Mouse (Mus musculus): ENCODE results near the gene Nrgn. TPM values are rescaled to one million over a fixed set of nuclear protein-coding genes. Genes with fewer than 3 reads are reported as not detected.

Gene Nrgn
- total and polyA plus RNA-seq, 3 experiments = 0.58 to 43.5 TPM; not detected in 1

DNA sequence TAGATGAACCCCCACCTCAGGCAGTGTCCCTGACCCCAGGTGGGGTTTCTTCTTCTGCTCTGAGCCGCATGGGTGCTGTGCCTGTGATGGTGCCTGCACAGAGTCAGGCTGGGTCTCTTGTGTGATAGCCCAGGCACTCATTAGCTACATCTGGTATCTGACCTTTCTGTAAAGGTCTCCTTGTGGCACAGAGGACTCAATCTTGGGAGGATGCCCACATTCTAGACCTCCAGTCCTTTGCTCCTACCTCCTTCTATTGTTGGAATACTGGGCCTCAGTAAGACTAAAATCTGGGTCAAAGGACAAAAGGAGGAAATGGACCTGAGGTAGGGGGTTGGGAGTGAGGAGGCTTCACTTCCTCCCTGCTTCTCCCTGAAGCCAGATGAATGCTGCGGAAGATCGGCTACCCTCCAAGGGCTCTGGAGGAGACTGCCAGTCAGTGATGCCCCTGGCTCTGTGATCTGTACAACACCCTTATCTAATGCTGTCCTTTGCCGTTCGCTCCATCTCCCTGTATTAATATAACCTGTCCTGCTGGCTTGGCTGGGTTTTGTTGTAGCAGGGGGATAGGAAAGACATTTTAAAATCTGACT, 14.9 kb downstream of the Nrgn start:
- Histone ChIP-seq H3K36me3 (ENCODE audit: control insufficient read depth in 1 of 2, insufficient read depth in 2 of 2, low read length in 2 of 2) (no peaks in the 10 kb centered on the region), H3K9me3 (replicated peaks; ENCODE audit: insufficient read depth, low read length) (no peaks in the 10 kb centered on the region), H3K4me3 (ENCODE audit: control insufficient read depth in 1 of 2, insufficient read depth in 1 of 2, low read depth in 2 of 2, low read length in 2 of 2) (no peak overlapping the region), H3K27ac (ENCODE audit: control insufficient read depth, low read depth, low read length) (no peak overlapping the region), H3K4me1 (ENCODE audit: control insufficient read depth in 1 of 2, insufficient read depth in 2 of 2, low read length in 2 of 2) (no peaks in the 10 kb centered on the region), H3K9ac (ENCODE audit: control insufficient read depth, low read depth, low read length, poor library complexity, severe bottlenecking) (no peak overlapping the region), H3K27me3 (ENCODE audit: control insufficient read depth in 1 of 2, insufficient read depth in 2 of 2, low read length in 2 of 2) (no peaks in the 10 kb centered on the region; a peak in 1 of 4 replicates), H3K79me2 (ENCODE audit: control insufficient read depth, insufficient read depth, low read length, poor library complexity) (no peaks in the 10 kb centered on the region)
- no peak for TF ChIP-seq RAD21 (IDR thresholded peaks at IDR 0.05; ENCODE audit: low read depth, low read length)
- TF ChIP-seq TBP (IDR thresholded peaks at IDR 0.05; ENCODE audit: low read depth, low read length) = no peak
- no peak for TF ChIP-seq GATA1 (IDR thresholded peaks at IDR 0.05; ENCODE audit: low read depth, low read length)
- no peak for TF ChIP-seq RCOR1 (IDR thresholded peaks at IDR 0.05; ENCODE audit: low read depth, low read length)
- no peak for TF ChIP-seq E2F4 (IDR thresholded peaks at IDR 0.05; ENCODE audit: borderline replicate concordance, low read depth, low read length)
- no peak for TF ChIP-seq POLR2A (IDR thresholded peaks at IDR 0.05; ENCODE audit: control insufficient read depth in 1 of 2, insufficient read depth in 1 of 2, low read depth in 1 of 2, low read length in 2 of 2, poor library complexity in 1 of 2)
- no peak for DNase-seq (ENCODE audit: low read depth, low spot score)

DNA sequence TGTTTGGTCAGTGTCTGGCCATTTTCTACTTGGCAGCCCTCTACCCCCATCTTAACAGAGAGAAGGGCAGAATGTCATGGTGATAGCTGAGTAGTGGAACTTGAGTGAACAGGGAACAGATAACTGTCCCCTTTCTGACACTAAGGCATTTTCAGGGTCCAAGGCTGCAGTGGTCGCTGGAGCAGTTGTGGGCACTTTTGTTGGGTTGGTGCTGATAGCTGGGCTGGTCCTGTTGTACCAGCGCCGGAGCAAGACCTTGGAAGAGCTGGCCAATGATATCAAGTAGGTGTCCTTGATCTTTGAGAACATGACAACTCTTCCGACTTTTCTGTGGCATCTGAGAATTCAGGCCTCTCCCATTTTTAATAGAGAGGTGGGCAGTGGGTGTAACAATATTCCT, 15.9 kb downstream of the Nrgn start:
- Histone ChIP-seq H3K4me1 (ENCODE audit: control insufficient read depth in 1 of 2, insufficient read depth in 2 of 2, low read length in 2 of 2) (no peaks in the 10 kb centered on the region), H3K27ac (ENCODE audit: control insufficient read depth, low read depth, low read length) (no peak overlapping the region), H3K27me3 (ENCODE audit: control insufficient read depth in 1 of 2, insufficient read depth in 2 of 2, low read length in 2 of 2) (no peaks in the 10 kb centered on the region; a peak in 1 of 4 replicates), H3K9ac (ENCODE audit: control insufficient read depth, low read depth, low read length, poor library complexity, severe bottlenecking) (no peak overlapping the region), H3K79me2 (ENCODE audit: control insufficient read depth, insufficient read depth, low read length, poor library complexity) (no peaks in the 10 kb centered on the region), H3K4me3 (ENCODE audit: control insufficient read depth in 1 of 2, insufficient read depth in 1 of 2, low read depth in 2 of 2, low read length in 2 of 2) (no peak overlapping the region), H3K36me3 (ENCODE audit: control insufficient read depth in 1 of 2, insufficient read depth in 2 of 2, low read length in 2 of 2) (no peaks in the 10 kb centered on the region), H3K9me3 (replicated peaks; ENCODE audit: insufficient read depth, low read length) (no peaks in the 10 kb centered on the region)
- TF ChIP-seq ZMIZ1 (IDR thresholded peaks at IDR 0.05; ENCODE audit: low read depth, low read length) (no peak), RCOR1 (IDR thresholded peaks at IDR 0.05; ENCODE audit: low read depth, low read length) (no peak), CTCF (IDR thresholded peaks at IDR 0.05 in 2 of 3, conservative IDR thresholded peaks at IDR 0.05 in 1 of 3; ENCODE audit: control insufficient read depth in 1 of 3, insufficient read depth in 1 of 3, low read depth in 2 of 3, low read length in 3 of 3, poor library complexity in 1 of 3, severe bottlenecking in 1 of 3) (no peak), NELFE (IDR thresholded peaks at IDR 0.05; ENCODE audit: low read depth, low read length) (no peak), TBP (IDR thresholded peaks at IDR 0.05; ENCODE audit: low read depth, low read length) (no peak), ELF1 (IDR thresholded peaks at IDR 0.05; ENCODE audit: low read depth, low read length) (no peak), POLR2A (IDR thresholded peaks at IDR 0.05; ENCODE audit: control insufficient read depth in 1 of 2, insufficient read depth in 1 of 2, low read depth in 1 of 2, low read length in 2 of 2, poor library complexity in 1 of 2) (no peak)
- no peak for DNase-seq (ENCODE audit: low read depth, low spot score)

DNA sequence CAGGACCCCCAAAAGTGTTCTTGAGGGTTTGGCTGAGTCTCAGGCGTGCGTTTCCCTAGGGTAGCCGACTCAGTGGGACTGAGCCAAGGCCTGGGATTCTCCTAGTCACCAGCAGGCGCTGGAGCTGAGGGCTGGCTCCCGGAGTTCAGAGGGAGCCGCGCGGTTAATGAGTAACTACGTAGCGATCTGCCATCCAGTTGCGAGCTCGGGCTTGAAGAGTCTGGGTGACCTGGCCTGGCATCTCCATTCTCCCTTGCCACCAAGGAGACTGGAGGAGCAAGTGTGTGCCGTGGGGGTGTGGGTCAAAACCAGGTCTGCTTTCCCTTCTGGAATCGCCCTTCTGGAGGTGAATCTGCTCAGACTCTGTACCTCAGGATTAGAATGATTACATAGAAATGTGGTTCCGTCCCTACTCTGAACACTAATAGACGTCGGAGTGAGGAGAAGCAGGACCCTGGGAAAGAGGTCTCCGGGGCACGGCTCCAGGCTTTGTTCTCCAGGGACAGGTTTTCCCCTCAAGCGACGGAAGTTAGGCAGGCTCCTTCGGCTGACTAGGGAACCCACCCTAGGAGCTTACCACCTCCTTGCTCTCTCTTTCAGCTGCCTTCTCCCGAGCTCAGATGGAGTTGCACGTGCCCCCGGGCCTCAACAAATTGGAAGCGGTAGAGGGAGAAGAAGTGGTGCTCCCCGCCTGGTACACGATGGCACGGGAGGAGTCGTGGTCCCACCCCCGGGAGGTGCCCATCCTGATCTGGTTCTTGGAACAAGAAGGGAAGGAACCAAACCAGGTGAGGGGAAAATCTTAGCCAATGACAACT, 21.6 kb downstream of the Nrgn start:
- Histone ChIP-seq H3K9ac (ENCODE audit: control insufficient read depth, low read depth, low read length, poor library complexity, severe bottlenecking) (no peak overlapping the region), H3K4me3 (ENCODE audit: control insufficient read depth in 1 of 2, insufficient read depth in 1 of 2, low read depth in 2 of 2, low read length in 2 of 2) (no peak overlapping the region), H3K36me3 (ENCODE audit: control insufficient read depth in 1 of 2, insufficient read depth in 2 of 2, low read length in 2 of 2) (no peaks in the 10 kb centered on the region; a peak in 1 of 4 replicates), H3K9me3 (replicated peaks; ENCODE audit: insufficient read depth, low read length) (no peaks in the 10 kb centered on the region), H3K27me3 (ENCODE audit: control insufficient read depth in 1 of 2, insufficient read depth in 2 of 2, low read length in 2 of 2) (no peaks in the 10 kb centered on the region; a peak in 1 of 4 replicates), H3K4me1 (ENCODE audit: control insufficient read depth in 1 of 2, insufficient read depth in 2 of 2, low read length in 2 of 2) (peaks cover 0 to 13% of the 10 kb centered on the region in 2 experiments; a peak in 2 of 4 replicates), H3K27ac (ENCODE audit: control insufficient read depth, low read depth, low read length) (no peak overlapping the region), H3K79me2 (ENCODE audit: control insufficient read depth, insufficient read depth, low read length, poor library complexity) (no peaks in the 10 kb centered on the region)
- DNase-seq (ENCODE audit: low read depth, low spot score) = no peak
- TF ChIP-seq USF1 (IDR thresholded peaks at IDR 0.05; ENCODE audit: low read depth, low read length) (no peak), POLR2AphosphoS2 (IDR thresholded peaks at IDR 0.05; ENCODE audit: low read length) (no peak), E2F4 (IDR thresholded peaks at IDR 0.05; ENCODE audit: borderline replicate concordance, low read depth, low read length) (no peak), TBP (IDR thresholded peaks at IDR 0.05; ENCODE audit: low read depth, low read length) (no peak), TAL1 (IDR thresholded peaks at IDR 0.05; ENCODE audit: low read length) (no peak), BHLHE40 (IDR thresholded peaks at IDR 0.05; ENCODE audit: borderline replicate concordance, low read depth, low read length) (no peak), CHD2 (IDR thresholded peaks at IDR 0.05; ENCODE audit: low read length) (no peak), POLR2AphosphoS5 (IDR thresholded peaks at IDR 0.05; ENCODE audit: borderline replicate concordance, low read depth, low read length) (no peak), POLR2A (IDR thresholded peaks at IDR 0.05; ENCODE audit: control insufficient read depth in 1 of 2, insufficient read depth in 1 of 2, low read depth in 1 of 2, low read length in 2 of 2, poor library complexity in 1 of 2) (no peak), KAT2A (conservative IDR thresholded peaks at IDR 0.05; ENCODE audit: low read depth, low read length) (no peak), ELF1 (IDR thresholded peaks at IDR 0.05; ENCODE audit: low read depth, low read length) (no peak), GATA1 (IDR thresholded peaks at IDR 0.05; ENCODE audit: low read depth, low read length) (no peak), EP300 (IDR thresholded peaks at IDR 0.05; ENCODE audit: low read depth in 1 of 2, low read length in 2 of 2) (no peak), CTCF (IDR thresholded peaks at IDR 0.05 in 2 of 3, conservative IDR thresholded peaks at IDR 0.05 in 1 of 3; ENCODE audit: control insufficient read depth in 1 of 3, insufficient read depth in 1 of 3, low read depth in 2 of 3, low read length in 3 of 3, poor library complexity in 1 of 3, severe bottlenecking in 1 of 3) (no peak), NELFE (IDR thresholded peaks at IDR 0.05; ENCODE audit: low read depth, low read length) (no peak), MYB (IDR thresholded peaks at IDR 0.05; ENCODE audit: low read depth, low read length) (no peak), ZNF384 (IDR thresholded peaks at IDR 0.05; ENCODE audit: low read depth, low read length) (no peak), MAX (IDR thresholded peaks at IDR 0.05; ENCODE audit: low read length) (no peak), RCOR1 (IDR thresholded peaks at IDR 0.05; ENCODE audit: low read depth, low read length) (no peak)
